In the genomic region with DNA sequence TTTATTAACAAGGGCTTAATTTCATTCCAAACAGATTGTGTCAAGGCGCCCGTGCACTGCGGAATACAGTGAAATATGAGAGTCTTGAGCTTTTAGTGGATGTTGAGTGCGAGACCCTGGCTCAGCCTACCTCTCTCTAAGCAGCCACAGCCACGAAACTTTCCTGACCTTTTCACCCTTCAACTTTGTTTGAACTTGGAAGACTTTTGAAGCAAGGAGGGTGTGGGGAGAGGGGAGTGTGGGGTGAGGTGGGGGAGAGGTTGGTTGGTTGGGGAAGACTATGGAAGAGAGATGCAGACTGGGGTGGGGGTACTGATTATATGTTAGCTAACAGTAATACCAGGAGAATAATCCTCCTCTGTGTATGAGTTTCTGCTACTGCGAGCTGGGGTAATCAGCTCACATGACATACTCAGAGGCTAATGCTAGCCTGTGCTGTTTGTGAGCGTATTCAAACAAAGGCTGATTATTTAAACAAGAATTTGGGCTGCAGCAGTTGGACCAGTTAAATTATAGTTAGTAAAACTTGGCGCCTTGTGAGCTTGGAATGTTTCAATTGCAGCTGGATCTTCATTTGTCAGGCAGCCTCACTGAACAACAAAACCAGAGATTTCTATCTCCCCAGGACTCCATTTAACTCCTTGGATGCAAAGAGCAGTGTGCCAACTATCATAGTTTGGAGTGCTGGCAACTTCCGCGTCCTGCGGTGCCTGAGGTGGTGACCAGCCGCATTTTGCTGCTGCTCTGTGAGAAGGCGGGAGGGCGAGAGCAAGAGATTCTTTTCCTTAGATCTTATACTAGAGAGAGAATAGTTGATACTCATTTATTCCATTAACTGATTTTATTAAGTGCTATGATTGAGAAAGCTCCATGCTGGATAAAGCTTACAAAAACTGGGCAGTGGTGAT, we compare ENCODE assay signal across 12 mouse cellular contexts.
A peak's percentile ranks its signal among the peaks of the same experiment; 100 is the strongest.
DNase-seq lines count a peak whose midpoint lies in the region; ATAC-seq lines count a peak whose summit lies in the region.
"Had no signal": no experiment of that assay in that cellular context is flagged by ENCODE, and none has a peak within 500 bp of the region (broad histone marks: within the 10 kb centered on the region; RNA-seq: fewer than 3 reads in every experiment).

No protein-coding gene starts in this region.

- H3K9me3 ChIP-seq in kidney, embryonic 16.5 days (ENCODE audit: low read length): no peaks in the 10 kb centered on the region
- H3K9me3 ChIP-seq in neural tube, embryonic 13.5 days: no peaks in the 10 kb centered on the region
- H3K9me3 ChIP-seq: hindbrain, embryonic 13.5 days; liver, embryonic 15.5 days had no signal

- peaks cover 64% of the 10 kb centered on the region for H3K4me1 ChIP-seq in kidney, embryonic 16.5 days (ENCODE audit: insufficient read depth, low read length)
- peaks cover 32% of the 10 kb centered on the region for H3K4me1 ChIP-seq in neural tube, embryonic 13.5 days (replicated peaks)

- peak overlapping the region; percentile 67 for H3K27ac ChIP-seq in kidney, embryonic 16.5 days (ENCODE audit: low read length)
- no peak overlapping the region for H3K27ac ChIP-seq in neural tube, embryonic 13.5 days (replicated peaks)
- H3K27ac ChIP-seq: hindbrain, embryonic 13.5 days; liver, embryonic 15.5 days had no signal

- H3K9ac ChIP-seq in kidney, embryonic 16.5 days (replicated peaks; ENCODE audit: low read length): no peak overlapping the region
- no peak overlapping the region for H3K9ac ChIP-seq in neural tube, embryonic 13.5 days
- H3K9ac ChIP-seq: hindbrain, embryonic 13.5 days; liver, embryonic 15.5 days had no signal

- peaks cover 14% of the 10 kb centered on the region for H3K27me3 ChIP-seq in kidney, embryonic 16.5 days (ENCODE audit: insufficient read depth, low read length)
- H3K27me3 ChIP-seq in neural tube, embryonic 13.5 days: no peaks in the 10 kb centered on the region
- H3K27me3 ChIP-seq: hindbrain, embryonic 13.5 days; liver, embryonic 15.5 days had no signal

- H3K4me3 ChIP-seq in kidney, embryonic 16.5 days (ENCODE audit: low read length): no peak overlapping the region
- no peak overlapping the region for H3K4me3 ChIP-seq in neural tube, embryonic 13.5 days
- H3K4me3 ChIP-seq: hindbrain, embryonic 13.5 days; liver, embryonic 15.5 days had no signal

- no peak for DNase-seq in kidney, postnatal 36 days
- peak; percentile 82 for DNase-seq in embryo, embryonic 10.5 days (ENCODE audit: low spot score)
- DNase-seq in forelimb bud, embryonic 11.5 days (ENCODE audit: low read depth, low spot score): peak; percentile 56
- DNase-seq in ovary, postnatal 14 days (ENCODE audit: low spot score): no peak
- DNase-seq: cerebellum, postnatal 25 days; layer of hippocampus, adult 9-11 months; thymus, postnatal 4 days had no signal

- H3K4me2 ChIP-seq in kidney, embryonic 16.5 days (replicated peaks; ENCODE audit: low read depth, low read length): no peak overlapping the region
- no peak overlapping the region for H3K4me2 ChIP-seq in neural tube, embryonic 13.5 days
- H3K4me2 ChIP-seq: hindbrain, embryonic 13.5 days had no signal

- WGBS in kidney, embryonic 16.5 days: 43% methylated on average over 14 of the region's 14 CpGs
- 30% methylated on average over 14 of the region's 14 CpGs for WGBS in neural tube, embryonic 13.5 days

- H3K36me3 ChIP-seq in kidney, embryonic 16.5 days (ENCODE audit: insufficient read depth, low read length): no peaks in the 10 kb centered on the region
- no peaks in the 10 kb centered on the region for H3K36me3 ChIP-seq in neural tube, embryonic 13.5 days
- H3K36me3 ChIP-seq: hindbrain, embryonic 13.5 days; liver, embryonic 15.5 days had no signal

- ATAC-seq in kidney, embryonic 16.5 days (ENCODE audit: low FRiP score, low TSS enrichment): peak; percentile 58; the same call in 1 of the 2 replicates
- peak; percentile 23; the same call in 1 of the 2 replicates for ATAC-seq in neural tube, embryonic 13.5 days (ENCODE audit: low read depth)
- ATAC-seq in activated CD4-positive, CD25-positive, alpha-beta regulatory T cell, adult 4 months: no peak

Comparison
In these comparisons a context has a peak if more than half of its experiments do, and no peak if none do; other contexts are left out.
1. DNase-seq: peak in embryo, embryonic 10.5 days (single experiment) and forelimb bud, embryonic 11.5 days (single experiment); none in kidney, postnatal 36 days (0 of 2) and ovary, postnatal 14 days (single experiment).